Mouse (Mus musculus) ES-E14 (cell line): ENCODE measurements at regions not wholly inside any gene's neighbourhood (a gene's known extent, or its start where the extent isn't known, plus 50 kb on each side); places are given as distances from the start of the nearest gene placed in this dataset.

ENCODE experiments used
- DNase-seq: peaks from one replicate; pipeline ENCODE4 v3.0.0-alpha.2; 2013; ENCODE audit warnings: low read depth, low spot score
- H3K27ac ChIP-seq: 2 replicates; pipeline ENCODE4 v1.5.1; 2012; ENCODE audit warnings: low read depth, mild to moderate bottlenecking, low read length, moderate library complexity, mixed read lengths; ENCODE audit not compliant: poor library complexity, insufficient read depth, severe bottlenecking
- H3K36me3 ChIP-seq: 2 replicates; pipeline ENCODE4 v1.6.1; 2012; ENCODE audit warnings: mild to moderate bottlenecking, low read length, moderate library complexity, mixed read lengths; ENCODE audit not compliant: control insufficient read depth, poor library complexity, insufficient read depth, severe bottlenecking
- H3K4me1 ChIP-seq, 2 experiments: fragments of 150-350 bp in 1 of 2; sonication (generic) in 1 of 2; 2 replicates each; pipeline ENCODE4 v1.6.1; 2012; ENCODE audit warnings: low read length in 2 of 2, mild to moderate bottlenecking in 1 of 2, mixed read lengths in 1 of 2; ENCODE audit not compliant: control insufficient read depth in 2 of 2, insufficient read depth in 2 of 2, poor library complexity in 1 of 2
- H3K4me3 ChIP-seq, 2 experiments: fragments of 150-350 bp in 1 of 2; sonication (generic) in 1 of 2; 2 replicates each; pipeline ENCODE4 v1.5.1; 2012; ENCODE audit warnings: low read length in 2 of 2, low read depth in 1 of 2, mild to moderate bottlenecking in 1 of 2, mixed read lengths in 1 of 2; ENCODE audit not compliant: insufficient read depth in 1 of 2, poor library complexity in 1 of 2, severe bottlenecking in 1 of 2
- H3K9ac ChIP-seq: 2 replicates; pipeline ENCODE4 v1.6.1; 2012; ENCODE audit warnings: low read depth, mild to moderate bottlenecking, low read length, mixed read lengths; ENCODE audit not compliant: poor library complexity, insufficient read depth, severe bottlenecking
- H3K9me3 ChIP-seq: fragments of 150-350 bp; sonication (generic); 2 replicates; pipeline ENCODE4 v1.6.1; 2012; ENCODE audit warnings: low read depth, mild to moderate bottlenecking, low read length; ENCODE audit not compliant: control insufficient read depth, insufficient read depth
- CHD2 ChIP-seq: IDR thresholded peaks from 2 replicates; pipeline ENCODE4 v1.6.1; 2014; ENCODE audit warnings: mild to moderate bottlenecking, low read depth, low read length, inconsistent platforms
- HCFC1 ChIP-seq: IDR thresholded peaks from 2 replicates; pipeline ENCODE4 v1.6.1; 2012; ENCODE audit warnings: low read length, inconsistent platforms, borderline replicate concordance; ENCODE audit not compliant: insufficient read depth
- MAFK ChIP-seq: IDR thresholded peaks from 2 replicates; pipeline ENCODE4 v1.6.1; 2014; ENCODE audit warnings: mild to moderate bottlenecking, low read depth, low read length, inconsistent platforms; ENCODE audit not compliant: insufficient read depth
- ZC3H11A ChIP-seq: IDR thresholded peaks from 2 replicates; pipeline ENCODE4 v1.6.1; 2012; ENCODE audit warnings: low read depth, mild to moderate bottlenecking, inconsistent platforms, low read length, borderline replicate concordance
- ZNF384 ChIP-seq: IDR thresholded peaks from 2 replicates; pipeline ENCODE4 v1.6.1; 2012; ENCODE audit warnings: low read depth, low read length, inconsistent platforms
- in situ Hi-C, 2 experiments: fragments of 600-800 bp; cut with MboI; formaldehyde crosslinking; loops; one replicate each; pipeline ENCODE4 v1.15.1; 2025; ENCODE audit warnings: low sequenced_read_pairs in 2 of 2, inconsistent platforms in 1 of 2; ENCODE audit not compliant: unreplicated experiment in 2 of 2

GRCm38 (mm10) chr12:12528478-12528981 is 266.6 kb downstream of the Fam49a start:
- no peak overlapping the region for H3K4me3 ChIP-seq
- H3K4me1 ChIP-seq, result no peaks in the 10 kb centered on the region
- no peaks in the 10 kb centered on the region for H3K36me3 ChIP-seq
- no peak overlapping the region for H3K27ac ChIP-seq
- in situ Hi-C loops, result no loop called here
- no peak overlapping the region for H3K9ac ChIP-seq
- no peaks in the 10 kb centered on the region for H3K9me3 ChIP-seq
- no peak for DNase-seq
- TF ChIP-seq HCFC1, result no peak
- TF ChIP-seq ZC3H11A, result no peak
- no peak for TF ChIP-seq MAFK
- TF ChIP-seq ZNF384, result no peak
- no peak for TF ChIP-seq CHD2

- H3K27ac ChIP-seq, result no peak overlapping the region
- H3K4me3 ChIP-seq, result no peak overlapping the region
- no peaks in the 10 kb centered on the region for H3K4me1 ChIP-seq
- DNase-seq, result no peak
- H3K36me3 ChIP-seq, result no peaks in the 10 kb centered on the region
- no peaks in the 10 kb centered on the region for H3K9me3 ChIP-seq
- H3K9ac ChIP-seq, result no peak overlapping the region
- in situ Hi-C loops, result no loop called here
- TF ChIP-seq HCFC1 (no peak), ZNF384 (no peak), ZC3H11A (no peak), CHD2 (no peak), MAFK (no peak)
Observed at GRCm38 (mm10) chr12:12527766-12528477, 266.0 kb downstream of the Fam49a start.

- H3K9me3 ChIP-seq, result no peaks in the 10 kb centered on the region
- DNase-seq, result no peak
- no peaks in the 10 kb centered on the region for H3K4me1 ChIP-seq
- no peak overlapping the region for H3K9ac ChIP-seq
- H3K27ac ChIP-seq, result no peak overlapping the region
- H3K36me3 ChIP-seq, result no peaks in the 10 kb centered on the region
- TF ChIP-seq ZNF384 (no peak), MAFK (no peak), CHD2 (no peak), HCFC1 (no peak), ZC3H11A (no peak)
- no peak overlapping the region for H3K4me3 ChIP-seq
- in situ Hi-C loops, result no loop called here
Observed at GRCm38 (mm10) chr12:12527366-12527765, 265.4 kb downstream of the Fam49a start.

- in situ Hi-C loops, result no loop called here
- no peaks in the 10 kb centered on the region for H3K36me3 ChIP-seq
- no peak overlapping the region for H3K4me3 ChIP-seq
- H3K4me1 ChIP-seq, result no peaks in the 10 kb centered on the region
- H3K27ac ChIP-seq, result no peak overlapping the region
- DNase-seq, result no peak
- TF ChIP-seq HCFC1 (no peak), MAFK (no peak), ZC3H11A (no peak), ZNF384 (no peak), CHD2 (no peak)
- no peaks in the 10 kb centered on the region for H3K9me3 ChIP-seq
- H3K9ac ChIP-seq, result no peak overlapping the region
Observed at GRCm38 (mm10) chr12:12520311-12520852, 258.4 kb downstream of the Fam49a start.
